Mouse (Mus musculus): ENCODE measurements around the gene Arhgdib. TPM values are rescaled to one million over a fixed set of nuclear protein-coding genes. Genes with fewer than 3 reads are reported as not detected.
A peak's percentile ranks its signal among the peaks of the same experiment; 100 is the strongest.

Arhgdib gene
- total RNA-seq, 2 experiments from 2014 or later, result 10.2 to 13.0 TPM

GRCm38 (mm10) chr6:136931246-136931645, 10.5 kb downstream of the Arhgdib start:
- no peak for TF ChIP-seq CTCF (IDR thresholded peaks at IDR 0.05)
- intact Hi-C loops (cut with DNase I), result no loop called here
- no peak for DNase-seq (ENCODE audit: extremely low spot score in 1 of 2, low spot score in 2 of 2)
- H3K27ac ChIP-seq, result no peak overlapping the region
- H3K4me3 ChIP-seq, result no peak overlapping the region

DNA sequence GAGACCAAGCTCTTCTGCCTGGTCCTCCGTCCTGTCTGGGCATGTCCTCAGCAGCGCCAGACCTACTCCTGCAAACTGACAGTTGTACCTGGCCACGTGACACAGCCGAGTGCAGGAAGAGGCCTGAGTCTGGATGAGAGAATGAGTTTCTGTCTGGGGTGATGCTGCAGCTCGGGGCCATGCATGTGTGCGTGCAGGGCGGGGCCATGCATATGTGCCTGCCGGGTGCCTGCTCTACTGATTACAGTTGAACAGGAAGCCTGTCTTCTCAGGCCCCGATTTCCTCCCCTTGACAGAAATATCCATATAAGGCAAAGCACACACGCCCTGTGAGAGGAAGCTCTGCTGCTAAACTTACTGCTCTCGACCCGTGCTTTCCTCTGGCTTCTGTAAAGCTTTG, 11.0 kb downstream of the Arhgdib start:
- intact Hi-C loops (cut with DNase I), result no loop called here
- no peak overlapping the region for H3K27ac ChIP-seq
- H3K4me3 ChIP-seq, result no peak overlapping the region
- no peak for TF ChIP-seq CTCF (IDR thresholded peaks at IDR 0.05)
- no peak for DNase-seq (ENCODE audit: extremely low spot score in 1 of 2, low spot score in 2 of 2)

DNA sequence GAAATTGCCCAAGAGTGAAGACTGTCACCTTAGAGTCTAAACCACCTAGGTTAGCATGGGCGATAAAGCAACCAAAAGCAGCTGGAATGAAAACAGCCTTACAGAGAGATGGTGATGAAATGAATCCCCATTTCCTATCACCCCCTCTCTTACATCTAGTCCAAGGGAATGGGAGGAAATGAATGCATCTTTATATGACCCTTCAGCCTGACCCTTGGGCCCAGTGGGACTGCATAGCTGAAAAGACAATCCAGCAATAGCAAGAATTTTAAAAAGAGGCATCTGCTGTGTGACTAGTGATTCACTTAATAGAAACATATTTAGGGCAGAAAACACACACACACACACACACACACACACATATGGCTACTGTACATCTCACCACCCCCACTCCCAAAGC, 14.1 kb downstream of the Arhgdib start:
- no peak for TF ChIP-seq CTCF (IDR thresholded peaks at IDR 0.05)
- no peak overlapping the region for H3K27ac ChIP-seq
- H3K4me3 ChIP-seq, result no peak overlapping the region
- intact Hi-C loops (cut with DNase I), result no loop called here
- DNase-seq (ENCODE audit: extremely low spot score in 1 of 2, low spot score in 2 of 2), result no peak

DNA sequence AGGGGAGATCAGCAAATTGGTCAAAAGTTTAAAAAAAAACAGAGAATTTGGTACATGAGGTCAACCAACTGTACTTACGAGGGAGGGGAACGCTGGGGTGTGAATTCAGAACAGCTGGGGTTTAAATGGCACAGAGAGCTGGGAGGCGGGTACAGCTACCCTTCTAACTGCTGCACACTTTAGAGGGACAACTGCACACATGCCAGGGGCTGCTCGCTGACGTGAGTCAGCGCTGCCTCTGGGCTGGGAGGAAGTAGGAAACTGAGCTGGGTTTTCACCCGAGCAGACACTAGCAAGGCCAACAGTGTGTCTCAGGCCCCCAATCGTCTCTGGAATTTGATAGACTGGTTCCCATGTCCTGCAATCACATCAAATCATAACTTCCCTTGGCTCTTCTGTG, 16.6 kb downstream of the Arhgdib start:
- no peak for DNase-seq (ENCODE audit: extremely low spot score in 1 of 2, low spot score in 2 of 2)
- H3K27ac ChIP-seq, result no peak overlapping the region
- H3K4me3 ChIP-seq, result no peak overlapping the region
- intact Hi-C loops (cut with DNase I), result no loop called here
- TF ChIP-seq CTCF (IDR thresholded peaks at IDR 0.05), result no peak

DNA sequence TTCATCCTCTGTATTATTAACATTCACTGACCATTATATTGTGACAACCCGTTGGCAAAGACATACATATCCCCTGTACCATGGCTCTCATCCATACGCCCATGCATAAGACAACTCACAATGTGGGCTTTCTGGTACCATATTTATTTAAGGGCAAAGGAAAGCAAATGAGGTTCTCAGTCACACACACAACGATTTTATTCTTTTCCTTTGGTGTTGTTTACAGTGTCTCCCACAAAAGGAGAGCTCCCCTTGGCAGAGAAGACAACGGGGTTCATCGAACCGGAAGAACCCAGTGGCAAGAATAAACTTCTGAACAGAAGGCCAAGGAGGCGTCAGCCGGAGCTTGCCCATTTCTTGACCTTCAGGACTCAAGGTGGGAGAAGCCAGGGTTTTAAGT, 18.2 kb downstream of the Arhgdib start, which contains the start of gene Pde6h:
Gene Pde6h, plus strand, starts transcription at position 301 of the 400 bp plus-strand sequence.
- no peak for DNase-seq (ENCODE audit: extremely low spot score in 1 of 2, low spot score in 2 of 2)
- no peak for TF ChIP-seq CTCF (IDR thresholded peaks at IDR 0.05)
- intact Hi-C loops (cut with DNase I), result loop anchor here (5.0 kb wide), 1 partner anchor 44 kb away; no protein-coding TSS in a partner anchor
- H3K4me3 ChIP-seq, result no peak within 1 kb of the TSS
- no peak within 1 kb of the TSS for H3K27ac ChIP-seq

- DNase-seq (ENCODE audit: extremely low spot score in 1 of 2, low spot score in 2 of 2), result no peak
- Histone ChIP-seq H3K4me3 (no peak overlapping the region), H3K27ac (no peak overlapping the region)
- intact Hi-C loops (cut with DNase I), result loop anchor here (5.0 kb wide), 1 partner anchor 44 kb away; no protein-coding TSS in a partner anchor
- TF ChIP-seq CTCF (IDR thresholded peaks at IDR 0.05), result no peak
Measured at GRCm38 (mm10) chr6:136922871-136923270, 18.8 kb downstream of the Arhgdib start.

GRCm38 (mm10) chr6:136922080-136922479, 19.6 kb downstream of the Arhgdib start, which contains the start of gene Erp27:
Gene Erp27, minus strand, starts transcription at chr6:136922180.
- intact Hi-C loops (cut with DNase I), result loop anchor here (5.0 kb wide), 1 partner anchor 45 kb away; no protein-coding TSS in a partner anchor
- no peak for TF ChIP-seq CTCF (IDR thresholded peaks at IDR 0.05)
- no peak within 1 kb of the TSS for H3K27ac ChIP-seq
- no peak for DNase-seq (ENCODE audit: extremely low spot score in 1 of 2, low spot score in 2 of 2)
- H3K4me3 ChIP-seq, result no peak within 1 kb of the TSS

GRCm38 (mm10) chr6:136921601-136922000, 20.1 kb downstream of the Arhgdib start:
- TF ChIP-seq CTCF (IDR thresholded peaks at IDR 0.05), result no peak
- H3K4me3 ChIP-seq, result no peak overlapping the region
- no peak for DNase-seq (ENCODE audit: extremely low spot score in 1 of 2, low spot score in 2 of 2)
- no peak overlapping the region for H3K27ac ChIP-seq
- intact Hi-C loops (cut with DNase I), result loop anchor here (5.0 kb wide), 1 partner anchor 46 kb away; no protein-coding TSS in a partner anchor

DNA sequence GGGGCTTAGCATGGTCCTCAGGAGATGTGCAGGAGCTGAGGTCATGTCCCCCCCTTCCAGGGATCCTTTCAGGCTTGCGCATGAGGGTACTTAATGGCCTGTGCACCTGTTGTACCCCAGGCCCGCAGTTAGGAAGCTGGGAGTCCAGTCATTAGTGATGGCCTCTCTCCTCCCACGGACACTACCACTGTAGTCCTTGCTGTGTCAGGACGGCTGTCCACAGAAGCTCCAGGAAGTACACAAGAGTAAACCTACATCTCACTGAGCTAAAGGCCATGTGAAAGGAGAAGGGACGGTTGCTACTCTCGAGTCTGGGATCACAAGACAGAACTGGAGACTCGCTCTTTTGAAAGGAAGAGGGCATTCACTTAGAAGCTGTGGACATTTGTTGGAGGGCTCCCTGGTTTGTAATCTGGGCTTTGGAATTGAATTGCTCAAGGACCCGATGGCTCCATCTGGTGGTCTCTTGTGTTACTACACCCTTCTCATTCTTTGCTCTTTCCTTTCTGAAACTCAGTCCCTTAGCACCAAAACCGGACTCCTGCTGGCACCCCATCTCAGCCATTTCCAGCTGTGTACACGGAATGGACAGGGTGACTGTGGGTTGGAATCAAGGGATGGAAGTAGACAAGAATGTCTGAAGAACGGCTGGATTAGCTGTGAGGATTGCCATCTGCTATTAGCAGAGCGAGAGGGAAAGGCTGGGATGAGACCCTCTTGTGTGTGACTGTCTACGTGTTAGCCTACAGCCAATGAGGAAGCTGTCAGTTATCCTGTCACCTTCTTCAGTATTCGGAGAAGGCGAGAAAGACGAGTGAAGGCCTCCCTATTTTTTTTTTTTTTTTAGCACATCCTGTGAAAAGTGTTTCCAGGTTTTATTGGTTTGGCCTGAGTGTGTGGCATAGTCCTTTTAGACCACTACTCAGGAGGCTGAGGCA, 21.1 kb downstream of the Arhgdib start:
- DNase-seq (ENCODE audit: extremely low spot score in 1 of 2, low spot score in 2 of 2), result peak; percentile 74 to 80
- Histone ChIP-seq H3K4me3 (no peak overlapping the region), H3K27ac (no peak overlapping the region)
- intact Hi-C loops (cut with DNase I), result loop anchor here (1.0 to 5.0 kb wide), 2 partner anchors 47 to 59 kb away; no protein-coding TSS in a partner anchor
- TF ChIP-seq CTCF (IDR thresholded peaks at IDR 0.05), result peak; percentile 95

DNA sequence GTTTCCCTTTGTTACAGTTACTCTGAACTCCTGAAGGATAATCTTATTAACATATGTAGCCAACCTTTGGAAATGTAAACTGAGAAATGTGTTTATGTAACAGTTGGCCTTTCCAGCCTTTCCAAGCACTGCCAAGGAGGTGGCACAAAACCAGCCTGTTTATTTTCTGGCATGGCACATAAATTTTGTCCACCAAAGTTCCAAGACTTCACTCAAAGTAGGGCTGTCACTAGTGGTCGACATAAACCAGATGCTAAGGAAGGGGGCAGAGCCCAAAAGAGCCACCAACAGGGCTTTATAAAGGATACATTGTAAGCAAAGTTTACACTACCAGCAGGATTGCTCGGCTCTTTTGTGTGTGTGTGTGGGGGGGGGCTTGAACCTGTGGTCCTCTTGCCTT, 23.8 kb downstream of the Arhgdib start:
- DNase-seq (ENCODE audit: extremely low spot score in 1 of 2, low spot score in 2 of 2), result no peak
- TF ChIP-seq CTCF (IDR thresholded peaks at IDR 0.05), result no peak
- Histone ChIP-seq H3K27ac (no peak overlapping the region), H3K4me3 (no peak overlapping the region)
- intact Hi-C loops (cut with DNase I), result no loop called here

GRCm38 (mm10) chr6:136915721-136916395, 25.8 kb downstream of the Arhgdib start:
- H3K27ac ChIP-seq, result no peak overlapping the region
- DNase-seq (ENCODE audit: extremely low spot score in 1 of 2, low spot score in 2 of 2), result no peak
- H3K4me3 ChIP-seq, result no peak overlapping the region
- TF ChIP-seq CTCF (IDR thresholded peaks at IDR 0.05), result no peak
- intact Hi-C loops (cut with DNase I), result no loop called here

GRCm38 (mm10) chr6:136914234-136914633, 27.5 kb downstream of the Arhgdib start:
- Histone ChIP-seq H3K4me3 (no peak overlapping the region), H3K27ac (no peak overlapping the region)
- intact Hi-C loops (cut with DNase I), result loop anchor here (5.0 kb wide), 1 partner anchor 37 kb away; the partner anchor contains the start of gene Mgp
- no peak for DNase-seq (ENCODE audit: extremely low spot score in 1 of 2, low spot score in 2 of 2)
- TF ChIP-seq CTCF (IDR thresholded peaks at IDR 0.05), result no peak

All from left cerebral cortex, adult 2 months (tissue).